ENCODE assay signal across 9 mouse cellular contexts in the genomic region with DNA sequence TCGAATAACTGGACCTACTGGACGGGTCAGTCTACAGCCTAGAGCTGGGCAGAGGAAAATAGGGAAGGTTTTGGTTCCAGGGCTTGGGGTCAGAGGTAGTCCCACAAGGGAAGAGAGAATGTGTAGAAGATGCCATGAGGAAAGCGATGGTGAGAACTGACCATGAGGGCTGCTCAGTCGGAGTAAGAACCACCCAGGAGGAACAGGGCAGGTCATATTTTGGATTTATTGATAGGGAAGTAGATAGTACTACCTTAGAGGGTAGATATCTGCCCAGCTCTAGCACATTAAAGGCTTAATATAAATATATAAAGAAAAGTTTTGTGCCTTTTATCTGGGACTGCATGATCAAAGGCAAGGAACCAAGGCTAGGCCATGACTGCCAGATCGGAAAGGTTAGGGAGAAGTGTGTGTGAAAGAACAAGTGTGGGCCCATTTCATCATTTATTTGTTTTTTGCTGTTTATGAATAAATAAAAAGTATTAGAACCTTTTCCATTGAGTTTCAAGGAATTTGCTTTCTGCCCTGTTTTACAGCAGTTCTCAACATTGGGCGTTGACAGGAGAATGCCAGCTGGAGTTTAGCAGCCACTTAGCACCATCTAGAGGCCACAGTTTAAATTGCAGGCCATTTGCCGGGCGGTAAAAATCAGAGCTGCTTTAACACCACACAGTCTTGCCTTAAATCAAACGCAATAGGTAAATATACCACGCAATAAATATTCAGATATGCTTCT. TPM values are rescaled to one million over a fixed set of nuclear protein-coding genes. Genes with fewer than 3 reads are reported as not detected.
DNase-seq lines count a peak whose midpoint lies in the region; ATAC-seq and TF ChIP-seq lines count a peak whose summit lies in the region.
"Had no signal": no experiment of that assay in that cellular context is flagged by ENCODE, and none has a peak within 500 bp of the region (broad histone marks: within the 10 kb centered on the region; RNA-seq: fewer than 3 reads in every experiment).

No protein-coding gene starts in this region.

- H3K4me1 ChIP-seq in ES-Bruce4 (ENCODE audit: control insufficient read depth, insufficient read depth, low read length), result no peaks in the 10 kb centered on the region
- H3K4me1 ChIP-seq: heart, embryonic 15.5 days had no signal

- ATAC-seq in erythroblast, adult 5-6 weeks (replicated peaks; ENCODE audit: low FRiP score, poor library complexity, severe bottlenecking), result no peak

- H3K9ac ChIP-seq in ES-Bruce4 (ENCODE audit: low read depth, poor library complexity, severe bottlenecking), result no peak overlapping the region
- H3K9ac ChIP-seq: heart, embryonic 15.5 days had no signal

- no peaks in the 10 kb centered on the region for H3K27me3 ChIP-seq in ES-Bruce4 (ENCODE audit: control insufficient read depth, insufficient read depth, low read length, poor library complexity, severe bottlenecking)
- H3K27me3 ChIP-seq: heart, embryonic 15.5 days had no signal

- peaks cover 5% of the 10 kb centered on the region; the same call in 1 of the 2 replicates for H3K9me3 ChIP-seq in ES-Bruce4 (replicated peaks; ENCODE audit: control insufficient read depth, insufficient read depth, low read length, poor library complexity, severe bottlenecking)
- H3K9me3 ChIP-seq: heart, embryonic 15.5 days had no signal

- no peaks in the 10 kb centered on the region for H3K36me3 ChIP-seq in ES-Bruce4 (ENCODE audit: control insufficient read depth, insufficient read depth, low read length, poor library complexity, severe bottlenecking)
- H3K36me3 ChIP-seq: heart, embryonic 15.5 days had no signal

- no peak for TF ChIP-seq EP300 in ES-Bruce4 (IDR thresholded peaks at IDR 0.05; ENCODE audit: insufficient read depth, low read depth, low read length)

- H3K27ac ChIP-seq in ES-Bruce4 (ENCODE audit: insufficient read depth, low read length), result no peak overlapping the region
- H3K27ac ChIP-seq in layer of hippocampus, adult 2 months, result no peak overlapping the region
- H3K27ac ChIP-seq: heart, embryonic 15.5 days had no signal

- peak; percentile 61 for TF ChIP-seq CTCF in ES-Bruce4 (IDR thresholded peaks at IDR 0.05; ENCODE audit: low read depth, low read length)
- TF ChIP-seq CTCF in layer of hippocampus, adult 2 months (conservative IDR thresholded peaks at IDR 0.05), result peak; percentile 94

- no peak for TF ChIP-seq POLR2A in ES-Bruce4 (IDR thresholded peaks at IDR 0.05; ENCODE audit: insufficient read depth, low read length)

- H3K4me3 ChIP-seq in ES-Bruce4 (ENCODE audit: low read depth, low read length), result no peak overlapping the region
- no peak overlapping the region for H3K4me3 ChIP-seq in layer of hippocampus, adult 2 months
- H3K4me3 ChIP-seq: heart, embryonic 15.5 days had no signal

- peak; percentile 55 for DNase-seq in ZHBTc4 (ENCODE audit: low read depth, low spot score)
- peak; percentile 52 for DNase-seq in embryo, embryonic 9.5 days (ENCODE audit: extremely low spot score)
- DNase-seq in heart, postnatal 4 days, result peak; percentile 74
- peak; percentile 61 to 79 for DNase-seq in layer of hippocampus, adult 2 months (ENCODE audit: low spot score in 2 of 2)
- DNase-seq in lung, postnatal 10 days, result peak; percentile 63
- DNase-seq in right cerebral cortex, adult 2 months (ENCODE audit: low spot score in 2 of 2), result peak; percentile 79 to 80

RNA-seq across cellular contexts. Expression of gene Vmn2r7, which starts 53.9 kb away (rescaled TPM):
- polyA plus RNA-seq in ES-Bruce4 (2011; ENCODE audit: insufficient read depth, insufficient read length, low read depth, missing spikeins), result not detected in 2 replicates
- not detected for total RNA-seq in heart, postnatal 4 days (2021)
- not detected for total RNA-seq in layer of hippocampus, adult 2 months (2021)
- not detected in 2 replicates for total RNA-seq in erythroblast, adult 5-6 weeks (2015; ENCODE audit: low replicate concordance)
- total RNA-seq in erythroblast, adult 5-6 weeks (2017; ENCODE audit: low replicate concordance), result not detected in 2 replicates
- polyA plus RNA-seq: heart, embryonic 15.5 days had no signal
